Mouse (Mus musculus): ENCODE results near the gene Tcl1b1.
"Not testable (repeated sequence)": the region's sequence is repeated elsewhere in the genome, so short reads cannot be mapped to it uniquely, and the experiment has no call there.

Gene Tcl1b1

GRCm38 (mm10) chr12:105159390-105159789, at the start of gene Tcl1b1:
Gene Tcl1b1 (plus strand): TSS chr12:105159690.
- DNase-seq (ENCODE audit: low spot score) = no peak

GRCm38 (mm10) chr12:105109812-105110211, 49.7 kb upstream of the Tcl1b1 start:
- no peak for DNase-seq (ENCODE audit: low spot score)

- no peak for DNase-seq (ENCODE audit: low spot score)
Measured at GRCm38 (mm10) chr12:105112321-105112988, 47.0 kb upstream of the Tcl1b1 start.

GRCm38 (mm10) chr12:105116648-105117047, 42.8 kb upstream of the Tcl1b1 start:
- no peak for DNase-seq (ENCODE audit: low spot score)

- no peak for DNase-seq (ENCODE audit: low spot score)
Measured at GRCm38 (mm10) chr12:105125362-105125761, 34.1 kb upstream of the Tcl1b1 start.

GRCm38 (mm10) chr12:105126516-105126915, 33.0 kb upstream of the Tcl1b1 start:
- DNase-seq (ENCODE audit: low spot score) = no peak

- DNase-seq (ENCODE audit: low spot score) = no peak
Measured at GRCm38 (mm10) chr12:105127607-105128006, 31.9 kb upstream of the Tcl1b1 start.

- DNase-seq (ENCODE audit: low spot score) = not testable (repeated sequence)
Measured at GRCm38 (mm10) chr12:105129494-105130205, 29.8 kb upstream of the Tcl1b1 start.

GRCm38 (mm10) chr12:105134167-105134566, 25.3 kb upstream of the Tcl1b1 start:
- DNase-seq (ENCODE audit: low spot score) = not testable (repeated sequence)

GRCm38 (mm10) chr12:105134826-105135225, 24.7 kb upstream of the Tcl1b1 start:
- DNase-seq (ENCODE audit: low spot score) = not testable (repeated sequence)

GRCm38 (mm10) chr12:105137729-105138128, 21.8 kb upstream of the Tcl1b1 start:
- DNase-seq (ENCODE audit: low spot score) = not testable (repeated sequence)

GRCm38 (mm10) chr12:105143096-105143495, 16.4 kb upstream of the Tcl1b1 start:
- DNase-seq (ENCODE audit: low spot score) = no peak

GRCm38 (mm10) chr12:105144928-105145327, 14.6 kb upstream of the Tcl1b1 start:
- DNase-seq (ENCODE audit: low spot score) = not testable (repeated sequence)

- no peak for DNase-seq (ENCODE audit: low spot score)
Measured at GRCm38 (mm10) chr12:105145714-105146113, 13.8 kb upstream of the Tcl1b1 start, which contains the start of gene Tcl1b2. Gene Tcl1b2 (plus strand): TSS chr12:105146014.

- not testable (repeated sequence) for DNase-seq (ENCODE audit: low spot score)
Measured at GRCm38 (mm10) chr12:105155286-105155685, 4.2 kb upstream of the Tcl1b1 start.

- DNase-seq (ENCODE audit: low spot score) = no peak
Measured at GRCm38 (mm10) chr12:105158842-105159241, 648 bp upstream of the Tcl1b1 start.

GRCm38 (mm10) chr12:105166734-105167133, 7.2 kb downstream of the Tcl1b1 start:
- no peak for DNase-seq (ENCODE audit: low spot score)

- DNase-seq (ENCODE audit: low spot score) = no peak
Measured at GRCm38 (mm10) chr12:105173366-105173765, 13.9 kb downstream of the Tcl1b1 start.

GRCm38 (mm10) chr12:105174318-105174717, 14.8 kb downstream of the Tcl1b1 start:
- not testable (repeated sequence) for DNase-seq (ENCODE audit: low spot score)

GRCm38 (mm10) chr12:105176044-105176443, 16.6 kb downstream of the Tcl1b1 start, which contains the start of gene Tcl1b5:
Gene Tcl1b5 (plus strand): TSS chr12:105176344.
- DNase-seq (ENCODE audit: low spot score) = not testable (repeated sequence)

- not testable (repeated sequence) for DNase-seq (ENCODE audit: low spot score)
Measured at GRCm38 (mm10) chr12:105181040-105181644, 21.7 kb downstream of the Tcl1b1 start.

- not testable (repeated sequence) for DNase-seq (ENCODE audit: low spot score)
Measured at GRCm38 (mm10) chr12:105188980-105189379, 29.5 kb downstream of the Tcl1b1 start.

GRCm38 (mm10) chr12:105190743-105191142, 31.3 kb downstream of the Tcl1b1 start, which contains the start of gene Tcl1b3:
Gene Tcl1b3 (plus strand): TSS chr12:105191043.
- DNase-seq (ENCODE audit: low spot score) = not testable (repeated sequence)
